Mouse (Mus musculus) CH12F3 (cell line): ENCODE measurements around the gene Fsip1.

ENCODE experiments used
- in situ Hi-C: fragments of 300-500 bp; cut with MboI; formaldehyde crosslinking; loops from 2 replicates; pipeline ENCODE4 v1.14.3; 2020; ENCODE audit warnings: low sequenced_read_pairs

Fsip1 gene

DNA sequence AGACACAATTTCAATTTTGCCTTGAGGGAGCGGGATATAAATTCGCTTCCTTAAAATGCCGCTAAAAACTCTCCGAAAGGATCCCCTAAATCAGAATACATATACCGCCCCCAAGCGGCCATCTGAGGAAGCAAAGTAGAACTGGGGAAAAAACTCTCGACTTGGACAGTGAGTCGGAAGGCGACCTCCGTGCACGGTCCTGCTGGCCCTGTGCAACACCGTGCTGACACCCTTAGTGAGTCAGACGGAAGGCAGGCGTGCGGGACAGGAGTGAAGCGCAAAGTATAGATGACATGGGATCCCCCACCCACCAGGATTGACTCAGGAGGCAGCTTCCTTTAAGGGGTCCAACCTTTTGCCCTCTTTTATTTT is 145.7 kb downstream of the Fsip1 start:
- in situ Hi-C loops: no loop called here

DNA sequence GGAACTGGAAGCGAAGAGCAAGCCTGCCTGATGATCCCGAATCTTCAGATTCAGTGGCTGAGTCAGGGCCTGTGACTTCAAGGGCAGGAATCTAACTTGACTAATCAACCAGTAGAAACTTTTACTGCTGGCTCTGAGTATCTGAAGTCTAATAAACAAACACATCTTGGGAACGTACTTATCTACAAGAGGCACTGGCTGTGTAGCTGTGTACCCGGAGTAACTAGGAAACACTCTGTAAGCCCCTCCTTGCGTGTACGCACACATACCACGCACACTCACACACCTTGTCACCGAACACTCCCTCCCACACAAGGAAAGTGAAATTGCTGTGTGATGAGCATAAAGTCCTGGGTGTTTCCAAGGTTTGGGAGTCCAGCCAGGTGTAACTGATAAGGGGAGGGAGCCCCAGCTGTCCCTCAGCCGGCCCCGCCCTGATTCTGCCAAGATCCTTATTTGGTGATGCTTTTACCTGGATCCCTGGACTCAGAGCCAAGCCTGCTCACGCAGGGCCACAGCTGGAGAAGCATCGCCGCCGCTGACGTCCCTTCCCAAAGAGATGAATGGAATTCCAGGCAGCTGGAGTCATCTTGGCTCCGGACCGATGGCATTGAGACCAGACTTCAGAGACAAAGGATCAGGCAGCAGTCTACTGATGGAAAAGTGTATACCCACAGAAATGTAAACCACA is 146.4 kb downstream of the Fsip1 start:
- in situ Hi-C loops: no loop called here

DNA sequence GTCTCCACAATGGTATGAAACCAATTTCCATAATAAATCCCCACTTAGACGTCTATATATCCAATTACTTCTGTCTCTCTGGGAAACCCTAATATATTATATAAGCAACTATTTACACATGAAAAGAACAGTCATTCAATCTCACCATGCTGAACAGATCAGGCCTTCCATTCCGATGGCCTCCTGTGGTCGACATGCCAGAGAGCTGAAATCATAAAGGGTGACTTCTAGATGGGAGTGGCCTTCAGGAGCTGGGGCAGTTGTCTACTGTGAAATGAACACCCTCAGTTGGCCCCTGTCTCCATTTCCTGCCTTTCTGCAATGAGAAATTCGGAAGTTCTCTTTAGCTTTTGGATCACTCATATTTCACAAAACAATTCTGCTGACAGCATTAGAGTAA is 154.6 kb downstream of the Fsip1 start:
- in situ Hi-C loops: no loop called here

DNA sequence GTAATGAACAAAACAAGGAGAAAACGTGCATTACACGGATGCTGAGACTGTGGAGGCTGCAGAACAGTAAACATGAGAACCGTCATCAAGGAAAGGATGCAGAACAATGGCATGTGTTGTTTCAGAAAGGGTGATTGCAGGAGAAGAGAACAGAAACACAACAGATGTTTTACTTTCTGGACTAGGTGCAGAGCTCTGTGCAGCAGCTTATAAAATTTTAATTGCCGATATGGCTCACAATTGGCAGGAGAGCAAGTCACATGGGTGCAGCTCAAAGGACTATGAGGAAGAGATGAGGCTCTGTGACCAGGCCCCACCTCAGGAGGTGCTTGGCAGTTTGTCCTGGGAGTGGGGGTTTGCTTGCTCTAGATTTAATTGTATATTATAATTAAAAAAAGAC is 157.7 kb downstream of the Fsip1 start:
- in situ Hi-C loops: no loop called here

DNA sequence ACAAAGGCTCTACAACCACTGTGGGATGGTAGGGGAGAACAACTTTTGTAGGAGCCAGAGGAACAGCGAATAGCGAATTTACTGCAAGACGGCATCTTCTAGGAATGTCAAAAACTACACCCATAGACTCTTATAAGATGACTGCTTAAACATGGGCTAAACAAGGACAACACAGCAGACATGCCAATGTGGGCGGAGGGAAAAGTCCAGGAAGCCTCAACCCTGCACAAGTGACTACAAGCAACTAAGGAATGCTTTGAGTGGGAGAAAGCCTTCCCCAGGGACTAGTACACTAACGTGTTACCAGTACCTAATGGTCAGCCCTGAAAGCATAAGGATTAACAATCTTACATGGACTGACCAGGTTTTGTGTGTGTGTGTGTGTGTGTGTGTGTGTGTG is 165.5 kb downstream of the Fsip1 start:
- in situ Hi-C loops: no loop called here

DNA sequence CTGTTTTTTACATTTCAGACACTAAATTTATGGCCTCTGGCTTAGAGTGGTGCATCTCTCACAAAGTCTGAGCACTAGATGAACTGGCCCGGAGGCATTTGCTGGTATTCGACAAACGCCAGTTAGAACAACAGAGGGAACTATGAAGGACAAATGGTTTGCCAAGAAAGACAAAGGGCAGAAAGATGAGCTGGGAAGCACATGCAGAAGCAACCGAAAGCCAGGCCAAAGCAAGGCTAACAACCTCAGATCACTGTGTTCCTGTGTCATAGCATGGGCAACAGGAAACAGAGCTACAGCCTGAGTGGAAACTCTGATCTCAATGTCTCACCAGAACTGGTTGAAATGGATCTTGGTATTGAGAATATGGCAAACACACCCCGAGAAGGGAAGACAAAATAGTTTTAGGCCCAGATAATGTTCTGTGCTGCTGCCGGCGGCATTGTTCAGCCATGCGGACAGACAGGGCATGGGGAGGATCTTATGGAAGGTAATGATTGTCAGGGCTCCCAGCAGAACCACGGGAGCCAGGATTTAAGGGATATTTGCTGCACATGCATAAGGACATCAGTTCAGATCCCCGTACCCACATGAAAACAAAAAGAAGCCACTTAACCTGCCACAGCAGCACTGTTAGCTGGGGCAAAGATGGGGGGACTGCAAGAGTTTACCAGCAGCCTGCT is 169.6 kb downstream of the Fsip1 start:
- in situ Hi-C loops: no loop called here

DNA sequence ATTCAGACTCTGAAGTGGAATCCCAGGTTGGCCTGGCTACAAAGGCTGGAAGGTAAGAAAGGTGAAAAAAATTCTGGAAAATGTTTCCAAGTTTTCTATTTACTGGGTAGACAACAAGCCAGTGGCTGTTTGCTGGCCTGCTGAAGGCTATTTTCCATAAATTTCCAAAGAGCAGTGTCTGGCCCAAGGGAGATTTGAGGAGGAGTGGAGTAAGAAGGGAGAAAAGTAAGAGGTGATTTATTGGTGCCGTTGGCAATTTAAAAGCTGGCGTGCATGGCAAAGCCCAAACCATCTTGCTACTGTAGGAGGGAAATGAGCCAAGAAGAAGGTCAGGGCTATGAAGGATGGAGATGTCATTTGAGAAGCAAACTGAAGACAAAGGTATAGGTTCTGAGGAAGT is 171.1 kb downstream of the Fsip1 start:
- in situ Hi-C loops: no loop called here

DNA sequence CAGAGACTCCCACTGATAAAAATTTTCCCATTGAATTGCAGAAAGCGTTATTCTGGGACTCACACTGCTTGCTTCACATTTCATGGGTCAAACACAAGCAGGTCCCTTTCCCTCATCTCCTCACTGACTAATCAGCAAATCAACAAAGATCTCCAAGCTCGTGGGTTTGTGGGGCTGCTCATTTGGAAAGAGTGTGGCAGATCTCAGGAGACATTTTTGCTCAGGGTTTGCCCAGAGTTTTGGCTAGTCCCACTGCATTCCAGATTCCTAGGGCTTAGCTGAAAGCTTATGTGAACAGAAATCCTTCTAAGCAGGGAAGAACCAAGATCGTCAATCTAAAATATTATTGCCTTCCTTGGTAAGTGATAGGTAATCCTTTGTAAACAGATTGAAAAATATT is 172.1 kb downstream of the Fsip1 start:
- in situ Hi-C loops: no loop called here

DNA sequence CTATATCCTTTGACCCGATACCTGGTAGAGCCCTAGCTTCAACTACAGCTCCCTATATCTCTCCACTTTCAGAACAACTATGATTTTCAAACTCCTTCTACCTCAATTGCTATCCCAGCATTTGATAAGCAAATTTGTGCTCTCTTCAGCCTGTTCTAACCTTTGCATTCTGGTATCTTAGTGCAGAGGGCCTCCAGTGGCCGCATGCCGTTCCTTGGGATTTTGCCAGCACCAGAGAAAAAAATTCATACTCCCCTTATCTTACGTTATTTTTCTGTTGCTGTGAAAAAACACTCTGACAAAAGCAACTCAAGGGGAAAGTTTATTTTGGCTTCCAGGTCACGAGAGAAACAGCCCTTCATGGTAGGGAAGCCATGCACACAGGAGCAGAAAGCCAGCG is 173.1 kb downstream of the Fsip1 start:
- in situ Hi-C loops: no loop called here

DNA sequence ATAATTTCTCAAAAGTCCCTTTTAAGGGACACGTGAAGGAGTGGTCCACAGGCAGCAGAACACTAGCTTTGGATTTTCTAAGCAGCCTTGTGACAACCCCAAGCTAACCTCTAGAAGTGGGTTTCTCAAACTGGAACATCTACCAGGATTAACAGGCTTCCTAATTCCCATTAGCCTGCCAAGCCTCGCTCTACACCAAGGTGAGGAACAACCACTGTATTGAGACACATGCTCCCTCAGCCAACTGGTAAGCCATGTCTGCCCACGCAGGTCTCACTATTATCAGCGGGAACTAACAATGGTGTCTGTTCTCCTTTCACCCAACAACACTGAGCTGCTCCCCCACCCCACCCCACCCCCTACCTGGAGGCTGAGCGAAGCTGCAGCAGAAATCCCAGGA is 175.2 kb downstream of the Fsip1 start:
- in situ Hi-C loops: no loop called here
